Mouse (Mus musculus): ENCODE results near the gene Mrps18a. TPM values are rescaled to one million over a fixed set of nuclear protein-coding genes. Genes with fewer than 3 reads are reported as not detected.

Gene Mrps18a
- total RNA-seq, 2 experiments from 2014 or later, result 121 to 134 TPM

GRCm38 (mm10) chr17:46138563-46139236 is 27.9 kb downstream of the Mrps18a start:
- no peak for DNase-seq (ENCODE audit: low spot score)
- intact Hi-C loops (cut with DNase I), result no loop called here

DNA sequence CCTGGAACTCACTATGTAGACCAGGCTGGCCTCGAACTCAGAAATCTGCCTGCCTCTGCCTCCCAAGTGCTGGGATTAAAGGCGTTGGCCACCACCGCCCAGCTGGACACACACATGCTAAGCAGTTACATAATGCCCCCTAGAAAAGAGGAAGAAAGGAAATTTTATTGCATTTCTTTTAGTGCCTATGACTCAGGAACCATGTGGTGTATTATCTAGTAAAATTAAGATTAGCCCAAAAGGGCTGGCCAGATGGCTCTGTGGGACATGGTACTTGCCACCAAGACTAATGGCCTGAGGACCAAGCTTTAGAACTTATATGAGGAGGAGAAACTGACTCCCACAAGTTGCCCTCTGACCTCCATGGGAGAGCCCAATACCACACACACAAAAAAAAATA is 29.1 kb downstream of the Mrps18a start:
- no peak for DNase-seq (ENCODE audit: low spot score)
- intact Hi-C loops (cut with DNase I), result no loop called here

DNA sequence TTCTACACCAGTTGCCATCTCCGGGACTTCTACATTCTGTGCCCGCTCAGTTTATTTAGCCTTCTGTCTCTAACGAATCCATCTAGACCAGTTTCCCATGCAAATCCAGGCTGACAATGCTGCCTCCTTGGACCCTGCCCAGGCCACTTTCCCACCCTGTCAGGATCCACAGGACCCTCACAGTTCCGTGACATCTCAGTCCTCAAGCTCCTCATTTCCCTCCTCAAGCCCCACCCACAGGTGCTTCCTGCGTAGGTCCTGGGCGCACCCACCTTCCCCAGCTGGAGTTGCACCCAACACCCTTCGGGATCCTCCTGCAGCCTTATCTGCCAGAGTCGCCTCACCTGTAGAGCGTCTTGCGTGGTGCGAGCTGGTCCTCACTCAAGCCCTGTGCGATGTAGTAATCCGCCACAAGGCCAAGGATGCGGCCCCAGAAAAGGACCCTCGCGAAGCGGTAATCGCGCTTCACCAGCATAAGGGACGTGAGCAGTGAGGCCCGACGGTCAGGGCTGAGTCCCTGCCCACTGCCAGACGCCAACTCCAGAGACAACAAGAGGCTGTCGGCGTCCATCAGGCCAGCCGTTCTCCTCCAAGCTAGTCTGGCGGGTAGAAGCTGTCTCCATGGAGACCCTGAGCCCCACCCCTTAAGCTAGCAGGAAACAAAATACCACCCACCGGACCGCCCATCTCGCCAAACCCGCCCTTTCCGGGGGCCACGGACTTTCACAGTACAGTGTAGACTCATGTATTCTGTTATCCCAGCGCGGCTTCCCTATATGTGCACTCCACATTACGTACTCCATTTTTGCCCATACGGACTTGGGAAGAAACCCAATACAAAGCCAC is 33.0 kb downstream of the Mrps18a start, which contains the start of gene Rsph9:
TSS of gene Rsph9 (minus strand) at position 639 of the 846 bp plus-strand sequence.
- DNase-seq (ENCODE audit: low spot score), result peak; percentile 80
- intact Hi-C loops (cut with DNase I), result no loop called here

- intact Hi-C loops (cut with DNase I), result no loop called here
- DNase-seq (ENCODE audit: low spot score), result peak; percentile 85
Observed at GRCm38 (mm10) chr17:46152847-46153782, 42.3 kb downstream of the Mrps18a start, which contains the start of gene Mad2l1bp. Mad2l1bp (minus strand) TSS chr17:46153553.

GRCm38 (mm10) chr17:46154336-46154735 is 43.5 kb downstream of the Mrps18a start:
- DNase-seq (ENCODE audit: low spot score), result no peak
- intact Hi-C loops (cut with DNase I), result no loop called here

DNA sequence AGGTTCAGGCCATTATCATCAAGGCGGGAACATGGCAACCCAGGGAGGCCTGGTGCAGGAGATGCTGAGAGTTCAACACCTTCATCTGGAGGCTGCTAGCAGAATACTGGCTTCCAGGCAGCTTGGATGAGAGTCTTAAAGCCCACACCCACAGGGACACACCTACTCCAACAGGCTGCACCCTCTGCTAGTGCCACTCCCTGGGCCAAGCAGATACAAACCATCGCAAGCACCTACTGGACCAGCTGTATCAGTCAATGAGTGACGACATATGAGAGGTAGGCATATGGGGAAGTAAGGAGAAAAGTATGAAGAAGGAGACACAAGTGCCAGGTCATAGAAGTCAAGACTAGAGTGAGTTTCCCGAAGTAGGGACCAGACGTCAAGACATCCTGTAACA is 45.9 kb downstream of the Mrps18a start:
- no peak for DNase-seq (ENCODE audit: low spot score)
- intact Hi-C loops (cut with DNase I), result no loop called here

- intact Hi-C loops (cut with DNase I), result no loop called here
- no peak for DNase-seq (ENCODE audit: low spot score)
Observed at GRCm38 (mm10) chr17:46157131-46157530, 46.3 kb downstream of the Mrps18a start.

- intact Hi-C loops (cut with DNase I), result no loop called here
- DNase-seq (ENCODE audit: low spot score), result no peak
Observed at GRCm38 (mm10) chr17:46159236-46159635, 48.5 kb downstream of the Mrps18a start.

- intact Hi-C loops (cut with DNase I), result no loop called here
- DNase-seq (ENCODE audit: low spot score), result peak; percentile 89
Observed at GRCm38 (mm10) chr17:46160090-46160662, 49.4 kb downstream of the Mrps18a start.

GRCm38 (mm10) chr17:46160686-46161085 is 49.9 kb downstream of the Mrps18a start, which contains the start of gene Gtpbp2:
Gtpbp2 (plus strand) TSS chr17:46161032.
- DNase-seq (ENCODE audit: low spot score), result peak; percentile 96
- intact Hi-C loops (cut with DNase I), result no loop called here

- DNase-seq (ENCODE audit: low spot score), result no peak
- intact Hi-C loops (cut with DNase I), result no loop called here
Observed at GRCm38 (mm10) chr17:46161179-46161578, 50.4 kb downstream of the Mrps18a start.

DNA sequence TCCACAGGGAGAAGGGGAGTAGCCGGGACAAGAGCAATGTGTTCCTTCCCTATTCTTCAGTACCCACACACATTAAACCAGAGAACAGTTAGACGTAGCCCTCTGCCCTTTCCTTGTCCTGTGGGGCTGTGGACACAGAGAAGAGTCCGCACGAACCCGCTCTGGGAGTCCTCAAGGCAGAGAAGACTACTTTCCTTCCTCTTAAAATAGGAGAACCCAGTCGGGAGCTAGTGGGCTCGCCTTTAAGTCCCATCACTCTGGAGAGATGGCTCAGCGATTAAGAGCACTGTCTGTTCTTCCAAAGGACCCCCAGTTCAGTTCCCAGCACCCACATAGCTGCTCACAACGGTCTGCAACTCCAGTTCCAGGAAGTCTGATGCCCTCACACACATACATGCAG is 50.9 kb downstream of the Mrps18a start:
- DNase-seq (ENCODE audit: low spot score), result no peak
- intact Hi-C loops (cut with DNase I), result no loop called here

DNA sequence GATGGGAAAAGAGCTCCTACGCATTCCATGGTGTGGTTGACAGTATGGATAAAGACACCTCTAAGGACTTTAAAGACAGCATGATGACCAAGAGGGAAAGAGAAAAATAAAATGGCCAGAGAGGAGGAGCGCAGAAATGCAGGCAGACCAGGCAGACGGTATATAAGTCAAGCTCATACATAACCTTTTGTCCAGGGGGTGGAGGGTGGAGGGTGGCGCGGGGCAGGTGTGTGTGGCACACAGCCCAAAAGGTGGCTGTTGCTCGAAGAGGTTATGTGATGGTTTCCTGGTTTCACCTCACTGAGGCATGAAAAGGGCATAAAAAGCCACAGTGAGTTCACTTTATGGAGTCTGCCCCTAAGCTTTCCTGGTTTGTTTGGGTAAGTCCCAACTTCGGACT is 51.8 kb downstream of the Mrps18a start:
- intact Hi-C loops (cut with DNase I), result no loop called here

GRCm38 (mm10) chr17:46162951-46163421 is 52.2 kb downstream of the Mrps18a start:
- intact Hi-C loops (cut with DNase I), result no loop called here
- no peak for DNase-seq (ENCODE audit: low spot score)

More for the DNA sequence above, 51.8 kb downstream of the Mrps18a start:
- no peak for DNase-seq (ENCODE audit: low spot score)

GRCm38 (mm10) chr17:46164301-46164700 is 53.5 kb downstream of the Mrps18a start:
- intact Hi-C loops (cut with DNase I), result no loop called here
- DNase-seq (ENCODE audit: low spot score), result no peak

GRCm38 (mm10) chr17:46164791-46165190 is 54.0 kb downstream of the Mrps18a start:
- intact Hi-C loops (cut with DNase I), result no loop called here
- no peak for DNase-seq (ENCODE audit: low spot score)

GRCm38 (mm10) chr17:46165460-46165859 is 54.7 kb downstream of the Mrps18a start:
- DNase-seq (ENCODE audit: low spot score), result no peak
- intact Hi-C loops (cut with DNase I), result no loop called here

DNA sequence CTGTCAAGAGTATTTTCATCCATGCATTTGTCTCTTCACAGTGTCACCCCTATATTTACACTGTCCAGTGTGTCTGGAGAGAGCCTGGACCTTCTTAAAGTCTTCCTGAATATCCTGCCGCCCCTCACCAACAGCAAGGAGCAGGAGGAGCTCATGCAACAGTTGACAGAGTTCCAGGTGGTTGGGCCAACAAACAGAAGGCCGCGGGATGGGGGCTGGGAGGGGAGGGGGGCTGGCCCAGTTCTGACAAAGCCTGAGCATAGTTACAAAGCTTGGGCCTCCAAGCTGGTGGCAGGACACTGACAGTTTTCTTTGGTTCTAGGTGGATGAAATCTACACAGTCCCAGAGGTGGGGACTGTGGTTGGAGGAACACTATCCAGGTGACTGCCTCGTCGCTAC is 55.5 kb downstream of the Mrps18a start:
- intact Hi-C loops (cut with DNase I), result no loop called here
- no peak for DNase-seq (ENCODE audit: low spot score)

GRCm38 (mm10) chr17:46167014-46167413 is 56.2 kb downstream of the Mrps18a start:
- intact Hi-C loops (cut with DNase I), result no loop called here
- no peak for DNase-seq (ENCODE audit: low spot score)

DNA sequence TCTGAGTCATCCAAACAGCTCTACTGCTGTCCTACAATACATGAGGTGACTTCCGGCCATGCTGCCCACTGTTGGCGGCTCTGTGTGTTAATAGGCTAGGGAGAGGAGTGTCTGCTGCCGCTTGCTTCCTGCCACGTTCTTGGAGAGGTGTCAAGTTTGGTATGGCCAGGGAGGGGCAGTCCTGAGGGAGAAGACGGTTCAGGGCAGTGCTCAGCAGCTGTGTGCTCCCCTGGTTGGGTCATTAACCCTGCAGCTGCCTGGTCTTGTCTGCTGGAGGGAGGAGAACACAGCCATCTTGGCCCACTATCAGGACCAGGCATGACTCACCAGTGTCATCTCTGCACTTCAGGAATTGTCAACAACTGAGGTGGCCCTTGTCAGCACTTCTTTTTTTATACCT is 57.5 kb downstream of the Mrps18a start:
- intact Hi-C loops (cut with DNase I), result no loop called here

More for the DNA sequence above, 57.5 kb downstream of the Mrps18a start:
- DNase-seq (ENCODE audit: low spot score), result no peak

All from heart, postnatal 25 days (tissue).